Mouse (Mus musculus): ENCODE measurements around the gene Tbpl1. TPM values are rescaled to one million over a fixed set of nuclear protein-coding genes. Genes with fewer than 3 reads are reported as not detected.

Tbpl1 gene
- polyA plus RNA-seq, 1 experiment from 2014 or later, result 117 TPM

GRCm38 (mm10) chr10:22658534-22659385 is 73.0 kb downstream of the Tbpl1 start:
- 24% methylated on average over 23 of the region's 23 CpGs for WGBS
- Histone ChIP-seq H3K27ac (no peak overlapping the region), H3K4me2 (replicated peaks) (peak overlapping the region; percentile 43)

More at GRCm38 (mm10) chr10:22658534-22659385, 73.0 kb downstream of the Tbpl1 start:
- peaks cover 20% of the 10 kb centered on the region for H3K4me1 ChIP-seq
- H3K9ac ChIP-seq, result no peak overlapping the region
- H3K4me3 ChIP-seq, result no peak overlapping the region
- no peaks in the 10 kb centered on the region for H3K36me3 ChIP-seq
- no peaks in the 10 kb centered on the region for H3K27me3 ChIP-seq (replicated peaks)
- ATAC-seq (ENCODE audit: low FRiP score, low read depth), result peak; percentile 97
- no peaks in the 10 kb centered on the region for H3K9me3 ChIP-seq

Small RNAs within 50 kb of the gene (microRNA-seq; reads per million reads assigned to microRNA genes)
- gene Mir7663, result 1.5 reads per million

Other genes starting within 250 kb of the Tbpl1 start
- gene Slc2a12, start 86.9 kb downstream of the Tbpl1 start, polyA plus RNA-seq (2016; fragmentation: Nextera tagmentation; extraction: Ambion mirVana), result 0.87 and 0.98 TPM in 2 replicates
- gene Tcf21, start 88.2 kb upstream of the Tbpl1 start, polyA plus RNA-seq (2016; fragmentation: Nextera tagmentation; extraction: Ambion mirVana), result 0.55 and 0.73 TPM in 2 replicates

Data from neural tube, embryonic 12.5 days (tissue).